Mouse (Mus musculus) heart, embryonic 15.5 days (tissue): ENCODE results near the gene Zc3h7b. TPM values are rescaled to one million over a fixed set of nuclear protein-coding genes. Genes with fewer than 3 reads are reported as not detected.
A peak's percentile ranks its signal among the peaks of the same experiment; 100 is the strongest.

Source experiments
- ATAC-seq: fragments of 200-750 bp; cut with Nextera tagmentation; replicated peaks from 2 replicates; pipeline ENCODE4 v1.8.0; 2017; ENCODE audit warnings: low read depth, moderate TSS enrichment; ENCODE audit not compliant: insufficient number of reproducible peaks, insufficient read depth, low FRiP score
- H3K27ac ChIP-seq: fragments of 300-500 bp; sonication (generic); 2 replicates; pipeline ENCODE4 v1.5.1; 2015; ENCODE audit warnings: mild to moderate bottlenecking, inconsistent platforms
- H3K27me3 ChIP-seq: fragments of 300-500 bp; sonication (generic); 2 replicates; pipeline ENCODE4 v1.6.1; 2015; ENCODE audit warnings: inconsistent platforms
- H3K36me3 ChIP-seq: fragments of 300-500 bp; sonication (generic); 2 replicates; pipeline ENCODE4 v1.6.1; 2015; ENCODE audit warnings: mild to moderate bottlenecking, inconsistent platforms
- H3K4me1 ChIP-seq: fragments of 300-500 bp; sonication (generic); replicated peaks from 2 replicates; pipeline ENCODE4 v1.6.1; 2015; ENCODE audit warnings: inconsistent platforms
- H3K4me2 ChIP-seq: fragments of 300-500 bp; sonication (generic); 2 replicates; pipeline ENCODE4 v1.6.1; 2015; ENCODE audit warnings: inconsistent platforms, mild to moderate bottlenecking, moderate library complexity
- H3K4me3 ChIP-seq: fragments of 300-500 bp; sonication (generic); 2 replicates; pipeline ENCODE4 v1.5.1; 2015; ENCODE audit warnings: mild to moderate bottlenecking, inconsistent platforms
- H3K9ac ChIP-seq: fragments of 300-500 bp; sonication (generic); 2 replicates; pipeline ENCODE4 v1.6.1; 2015; ENCODE audit warnings: mild to moderate bottlenecking, inconsistent platforms
- H3K9me3 ChIP-seq: fragments of 300-500 bp; sonication (generic); replicated peaks from 2 replicates; pipeline ENCODE4 v1.6.1; 2016; ENCODE audit warnings: inconsistent platforms
- WGBS: fragments of 180-500 bp; shearing (Covaris S2); methylation state at CpG from one replicate; pipeline ENCODE4 v1.1.7; 2015; ENCODE audit warnings: mixed read lengths; 5-methylcytosine and 5-hydroxymethylcytosine counted together
- polyA plus RNA-seq: library from polyadenylated mRNA; unstranded; fragments of >200 nt; fragmentation: Nextera tagmentation; extraction: Ambion mirVana; gene quantifications from 2 replicates; pipeline ENCODE4 v1.2.1, GENCODE M21; 2015

Gene Zc3h7b
- polyA plus RNA-seq, 1 experiment from 2014 or later, result 18.2 TPM

DNA sequence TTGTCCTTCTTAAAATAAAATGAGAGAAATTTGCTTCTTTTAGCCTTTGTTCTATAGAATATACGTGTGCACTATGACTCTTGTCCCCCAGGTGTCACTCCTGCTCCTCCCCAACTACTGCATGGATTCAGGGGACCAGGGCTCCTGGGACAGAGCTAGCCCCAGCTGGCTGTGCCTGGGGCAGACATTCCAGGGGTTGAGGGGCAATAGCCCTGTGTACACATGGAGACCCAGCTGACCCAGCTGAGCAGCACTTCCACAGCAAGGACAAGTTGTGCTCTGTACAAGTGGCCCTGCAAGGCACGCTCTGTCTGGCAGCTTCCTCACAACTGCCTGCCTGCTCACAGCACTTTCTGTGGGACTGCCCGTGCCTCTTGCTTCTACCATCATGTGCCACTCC lies 51.4 kb downstream of the Zc3h7b start:
- Histone ChIP-seq H3K27me3 (no peaks in the 10 kb centered on the region), H3K9ac (no peak overlapping the region), H3K36me3 (peaks cover 29% of the 10 kb centered on the region), H3K9me3 (no peaks in the 10 kb centered on the region), H3K27ac (no peak overlapping the region), H3K4me2 (no peak overlapping the region), H3K4me1 (no peaks in the 10 kb centered on the region), H3K4me3 (no peak overlapping the region)
- 79% methylated on average over 3 of the region's 3 CpGs for WGBS
- ATAC-seq, result 0 out of 2 replicates have a peak, but pooled peaks have one; percentile 7

DNA sequence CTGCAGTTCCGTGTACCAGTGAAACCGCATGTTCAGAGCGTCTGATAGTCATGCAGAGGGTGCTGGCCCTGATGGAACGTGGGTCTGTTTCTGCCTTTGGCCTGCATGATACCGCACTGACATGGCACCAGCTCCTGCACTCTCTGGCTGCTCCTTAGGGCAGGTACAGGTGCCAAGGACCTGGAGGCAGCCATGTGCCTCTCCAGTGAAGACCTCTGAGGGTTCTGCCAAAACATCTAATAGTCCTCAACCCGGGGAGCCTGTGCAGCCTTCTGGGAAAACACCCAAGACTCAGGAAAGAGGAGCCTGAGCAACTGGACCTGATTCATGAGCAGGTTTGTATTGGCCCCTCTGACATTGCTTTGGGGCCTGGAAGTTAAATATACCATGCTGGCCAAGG lies 53.0 kb downstream of the Zc3h7b start:
- ATAC-seq, result no peak
- WGBS, result 84% methylated on average over 6 of the region's 6 CpGs

DNA sequence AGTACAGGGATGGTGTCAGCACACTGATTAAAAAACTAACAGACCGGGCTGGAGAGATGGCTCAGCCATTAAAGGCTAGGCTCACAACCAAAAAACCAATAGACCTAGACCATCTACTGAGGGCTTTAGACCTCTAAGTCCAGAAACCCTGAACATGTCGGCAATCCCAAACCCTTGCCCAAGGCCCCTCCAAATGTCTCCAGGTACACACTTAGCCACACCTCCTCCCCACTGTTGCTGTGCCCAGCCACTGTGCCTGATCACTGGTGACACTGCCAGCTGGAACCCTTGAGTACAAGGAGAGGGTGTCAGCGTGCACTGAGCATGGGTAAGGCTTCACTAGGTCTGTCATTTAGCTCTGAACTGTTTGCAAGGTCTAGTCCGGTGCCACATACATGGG lies 53.6 kb downstream of the Zc3h7b start:
- Histone ChIP-seq H3K27me3 (no peaks in the 10 kb centered on the region), H3K4me1 (peaks cover 14% of the 10 kb centered on the region), H3K9me3 (no peaks in the 10 kb centered on the region), H3K4me3 (no peak overlapping the region), H3K36me3 (peaks cover 11% of the 10 kb centered on the region), H3K9ac (no peak overlapping the region), H3K4me2 (no peak overlapping the region), H3K27ac (no peak overlapping the region)
- no peak for ATAC-seq
- WGBS, result 86% methylated on average over 4 of the region's 4 CpGs

More for the DNA sequence above, 53.0 kb downstream of the Zc3h7b start:
- no peak overlapping the region for H3K4me3 ChIP-seq
- H3K27me3 ChIP-seq, result no peaks in the 10 kb centered on the region
- no peaks in the 10 kb centered on the region for H3K9me3 ChIP-seq
- H3K4me1 ChIP-seq, result peaks cover 8% of the 10 kb centered on the region
- H3K36me3 ChIP-seq, result peaks cover 15% of the 10 kb centered on the region
- no peak overlapping the region for H3K4me2 ChIP-seq
- no peak overlapping the region for H3K9ac ChIP-seq
- no peak overlapping the region for H3K27ac ChIP-seq

DNA sequence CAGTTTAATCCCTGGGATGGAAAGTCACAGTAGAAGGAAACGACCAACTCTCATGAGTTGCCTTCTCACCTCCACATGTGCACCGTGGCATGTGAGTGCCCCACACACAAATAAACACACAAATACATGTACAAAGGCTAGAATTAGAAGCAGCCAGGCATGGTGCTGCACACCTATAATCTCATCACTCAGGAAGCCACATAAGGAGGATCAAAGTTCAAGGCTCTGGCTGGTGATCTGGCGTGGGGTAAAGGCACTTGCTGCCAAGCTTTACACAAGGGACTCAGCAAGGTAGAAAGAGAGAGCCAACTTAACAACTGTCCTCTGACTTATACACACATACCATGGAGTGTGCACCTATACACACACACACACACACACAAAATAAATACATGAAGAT lies 55.5 kb downstream of the Zc3h7b start:
- Histone ChIP-seq H3K4me2 (no peak overlapping the region), H3K4me1 (peaks cover 33% of the 10 kb centered on the region), H3K9me3 (no peaks in the 10 kb centered on the region), H3K36me3 (no peaks in the 10 kb centered on the region), H3K27ac (no peak overlapping the region), H3K9ac (no peak overlapping the region), H3K4me3 (no peak overlapping the region), H3K27me3 (no peaks in the 10 kb centered on the region)
- ATAC-seq, result no peak
- 71% methylated on average over 3 of the region's 3 CpGs for WGBS

DNA sequence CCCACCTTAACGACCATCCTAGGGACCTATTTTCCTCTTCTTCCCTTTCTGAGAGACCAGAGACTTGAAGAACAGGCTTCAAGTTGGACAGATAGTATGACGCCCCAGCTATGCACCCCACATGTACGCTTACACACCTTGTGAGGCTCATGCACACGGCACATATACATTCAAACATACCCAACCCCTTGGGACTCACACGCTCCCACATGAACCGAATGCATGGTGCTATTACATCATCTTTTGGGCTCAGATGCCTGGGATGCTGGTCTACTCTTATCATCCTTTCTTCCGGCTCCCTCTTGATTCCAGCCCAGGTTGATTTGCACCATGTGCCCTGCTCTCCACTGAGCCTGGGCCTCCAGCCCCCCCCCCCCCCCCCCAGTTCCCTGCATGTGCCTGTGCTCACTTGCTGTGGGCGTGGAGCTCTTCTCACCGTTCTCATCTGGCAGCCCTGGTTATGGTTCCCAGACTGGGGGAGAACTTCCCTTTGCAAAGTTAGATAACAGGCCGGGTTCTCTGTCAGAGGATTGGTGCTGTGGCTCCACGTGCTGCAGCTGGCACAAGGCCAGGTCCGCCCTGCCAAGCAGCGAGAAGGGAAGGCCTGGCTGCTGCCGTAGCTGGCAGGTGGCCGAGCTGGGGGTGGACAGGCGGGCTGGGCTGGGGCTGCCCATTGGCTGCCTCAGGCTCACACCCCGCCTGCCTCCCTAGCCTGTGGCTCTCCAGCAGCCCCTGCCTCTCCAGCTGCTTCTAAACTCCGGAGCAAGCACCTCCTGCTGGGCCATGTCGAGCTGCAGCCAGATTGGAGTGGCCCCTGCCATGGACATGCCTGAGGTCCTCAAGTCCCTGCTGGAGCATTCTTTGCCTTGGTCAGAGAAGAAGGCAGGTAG lies 57.4 kb downstream of the Zc3h7b start, which contains the start of gene Tef:
Gene Tef (plus strand): TSS at position 421 of the 890 bp plus-strand sequence.
- Histone ChIP-seq H3K36me3 (no peaks in the 10 kb centered on the region), H3K4me3 (peak within 1 kb of the TSS; percentile 45), H3K9ac (peak within 1 kb of the TSS; percentile 38), H3K4me2 (peak within 1 kb of the TSS; percentile 73), H3K27ac (peak within 1 kb of the TSS; percentile 81), H3K27me3 (no peaks in the 10 kb centered on the region), H3K4me1 (peaks cover 50% of the 10 kb centered on the region), H3K9me3 (no peaks in the 10 kb centered on the region)
- ATAC-seq, result peak; percentile 98
- WGBS, result 13% methylated on average over 18 of the region's 19 CpGs

DNA sequence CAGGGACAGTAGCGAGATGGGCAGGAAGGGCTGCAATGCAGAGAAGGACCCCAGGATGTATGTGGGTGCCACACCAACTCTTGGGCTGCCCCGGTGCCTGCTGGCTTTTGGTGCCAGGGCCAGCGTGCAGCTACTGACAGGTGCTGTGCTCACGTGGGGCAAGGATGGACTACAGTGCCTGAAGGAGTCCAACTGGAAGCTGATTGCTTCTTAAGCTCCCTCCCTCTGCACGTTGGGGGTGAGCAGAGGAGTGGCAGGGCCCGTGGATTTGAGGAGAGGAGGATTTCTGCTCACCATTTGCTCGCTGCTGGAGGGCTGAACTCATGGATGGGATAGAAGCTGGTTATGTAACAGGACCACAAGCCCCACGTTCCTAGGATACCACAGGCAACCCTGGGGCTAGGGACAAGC lies 58.1 kb downstream of the Zc3h7b start:
- 10% methylated on average over 8 of the region's 8 CpGs for WGBS
- Histone ChIP-seq H3K4me2 (peak overlapping the region; percentile 73), H3K9me3 (no peaks in the 10 kb centered on the region), H3K4me1 (peaks cover 50% of the 10 kb centered on the region), H3K4me3 (peak overlapping the region; percentile 45), H3K27me3 (no peaks in the 10 kb centered on the region), H3K9ac (peak overlapping the region; percentile 38), H3K36me3 (no peaks in the 10 kb centered on the region), H3K27ac (peak overlapping the region; percentile 81)
- peak; percentile 3; the same call in 1 of the 2 replicates for ATAC-seq

DNA sequence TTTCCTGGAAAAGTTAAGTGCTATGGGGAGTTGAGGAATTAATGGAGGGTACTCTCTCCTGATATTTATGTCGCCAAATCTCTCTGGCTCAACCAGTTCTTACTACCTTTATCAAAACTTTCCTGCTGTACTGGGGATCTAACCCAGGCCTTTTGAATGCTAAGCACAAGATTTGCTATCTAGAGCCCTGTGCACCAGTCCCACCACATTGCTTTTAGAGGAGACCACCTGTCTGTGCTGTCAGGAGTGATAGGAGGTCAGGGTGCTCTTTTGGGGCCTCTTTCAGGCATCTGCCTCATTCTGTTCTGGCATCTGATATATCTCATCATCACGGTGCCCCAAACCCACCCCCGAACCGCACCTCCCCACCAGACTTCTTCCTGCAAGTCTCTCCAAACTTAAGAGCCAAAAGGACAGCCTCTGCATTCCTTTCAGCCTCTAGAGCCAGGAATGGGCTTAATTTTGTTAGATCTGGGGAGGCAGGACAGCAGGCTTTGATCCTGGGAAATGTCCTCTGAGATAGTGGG lies 58.6 kb downstream of the Zc3h7b start:
- Histone ChIP-seq H3K4me1 (peaks cover 50% of the 10 kb centered on the region), H3K27me3 (no peaks in the 10 kb centered on the region), H3K36me3 (no peaks in the 10 kb centered on the region), H3K4me2 (peak overlapping the region; percentile 73), H3K9ac (peak overlapping the region; percentile 38; the same call in 1 of the 2 replicates), H3K9me3 (no peaks in the 10 kb centered on the region), H3K4me3 (peak overlapping the region; percentile 45), H3K27ac (peak overlapping the region; percentile 81; the same call in 1 of the 2 replicates)
- 43% methylated on average over 4 of the region's 4 CpGs for WGBS
- no peak for ATAC-seq

DNA sequence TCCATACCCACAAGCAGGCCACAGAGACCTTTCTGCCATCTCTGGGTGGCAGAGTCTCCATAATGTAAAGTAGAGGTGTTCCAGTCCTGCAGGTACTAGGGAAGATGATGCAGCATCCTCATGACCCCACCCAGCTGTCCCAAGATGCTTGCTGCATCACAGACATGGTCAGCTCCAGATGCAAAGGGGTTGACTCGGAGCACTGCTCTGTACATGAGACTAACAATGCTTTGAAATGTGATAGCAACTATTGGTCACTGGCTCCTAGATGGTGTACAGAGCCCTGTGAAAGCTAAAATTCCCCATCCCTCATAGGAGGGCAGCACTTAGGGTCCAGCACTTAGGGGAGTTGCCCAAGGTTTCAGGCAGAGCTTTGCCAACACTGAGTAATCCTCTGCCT lies 59.3 kb downstream of the Zc3h7b start:
- Histone ChIP-seq H3K4me2 (peak overlapping the region; percentile 73; the same call in 1 of the 2 replicates), H3K27ac (no peak overlapping the region), H3K9ac (no peak overlapping the region), H3K36me3 (no peaks in the 10 kb centered on the region), H3K27me3 (no peaks in the 10 kb centered on the region), H3K4me3 (no peak overlapping the region), H3K4me1 (peaks cover 57% of the 10 kb centered on the region), H3K9me3 (no peaks in the 10 kb centered on the region)
- ATAC-seq, result no peak
- WGBS, result 86% methylated on average over 1 of the region's 1 CpGs

DNA sequence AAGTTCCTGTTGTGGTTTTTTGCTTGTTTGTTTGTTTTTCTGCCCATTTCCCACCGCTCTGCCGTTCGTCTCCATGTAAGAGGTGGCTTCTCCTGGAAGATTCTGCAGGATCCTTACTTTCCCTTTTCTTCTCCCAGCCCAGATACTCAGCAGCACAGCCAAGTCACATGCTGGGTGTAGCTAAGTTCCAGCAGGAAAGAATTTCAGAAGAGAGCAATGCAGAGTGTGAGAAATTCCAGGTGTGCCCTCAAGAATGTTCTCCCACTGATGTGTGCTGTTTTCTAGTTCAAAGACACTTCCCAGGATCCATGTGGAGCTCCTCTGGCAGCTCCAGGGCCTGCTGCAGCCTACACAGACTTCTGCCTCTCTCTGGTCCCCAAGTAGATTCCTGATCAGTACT lies 60.0 kb downstream of the Zc3h7b start:
- Histone ChIP-seq H3K9me3 (no peaks in the 10 kb centered on the region), H3K27me3 (no peaks in the 10 kb centered on the region), H3K36me3 (no peaks in the 10 kb centered on the region), H3K27ac (peak overlapping the region; percentile 72), H3K9ac (no peak overlapping the region), H3K4me1 (peaks cover 64% of the 10 kb centered on the region), H3K4me2 (no peak overlapping the region), H3K4me3 (no peak overlapping the region)
- 68% methylated on average over 3 of the region's 3 CpGs for WGBS
- ATAC-seq, result no peak

DNA sequence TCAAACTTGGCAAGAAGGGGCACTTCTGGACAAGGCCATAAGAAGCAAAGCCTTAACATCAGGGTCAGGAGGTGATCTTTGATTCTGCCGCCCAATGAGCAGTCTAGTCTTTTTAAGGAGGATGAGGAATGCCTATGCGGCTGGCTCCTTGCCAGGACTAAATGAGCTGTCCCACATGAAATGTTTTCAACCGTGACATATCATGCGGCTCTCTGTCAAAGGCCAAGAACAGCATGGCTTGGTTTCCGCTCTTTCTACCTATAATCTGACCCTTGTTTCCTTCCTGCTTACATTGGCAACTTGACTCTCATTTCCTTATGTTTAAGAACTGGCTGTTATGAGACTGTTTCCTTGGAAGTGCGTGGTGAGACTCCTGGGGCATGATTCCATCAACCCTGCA lies 60.8 kb downstream of the Zc3h7b start:
- peak overlapping the region; percentile 3; the same call in 1 of the 2 replicates for H3K4me2 ChIP-seq
- WGBS, result 30% methylated on average over 6 of the region's 6 CpGs
- H3K27ac ChIP-seq, result peak overlapping the region; percentile 72
- no peak for ATAC-seq
- no peaks in the 10 kb centered on the region for H3K27me3 ChIP-seq
- H3K9me3 ChIP-seq, result no peaks in the 10 kb centered on the region
- H3K4me1 ChIP-seq, result peaks cover 65% of the 10 kb centered on the region
- no peak overlapping the region for H3K4me3 ChIP-seq
- no peak overlapping the region for H3K9ac ChIP-seq
- no peaks in the 10 kb centered on the region for H3K36me3 ChIP-seq

DNA sequence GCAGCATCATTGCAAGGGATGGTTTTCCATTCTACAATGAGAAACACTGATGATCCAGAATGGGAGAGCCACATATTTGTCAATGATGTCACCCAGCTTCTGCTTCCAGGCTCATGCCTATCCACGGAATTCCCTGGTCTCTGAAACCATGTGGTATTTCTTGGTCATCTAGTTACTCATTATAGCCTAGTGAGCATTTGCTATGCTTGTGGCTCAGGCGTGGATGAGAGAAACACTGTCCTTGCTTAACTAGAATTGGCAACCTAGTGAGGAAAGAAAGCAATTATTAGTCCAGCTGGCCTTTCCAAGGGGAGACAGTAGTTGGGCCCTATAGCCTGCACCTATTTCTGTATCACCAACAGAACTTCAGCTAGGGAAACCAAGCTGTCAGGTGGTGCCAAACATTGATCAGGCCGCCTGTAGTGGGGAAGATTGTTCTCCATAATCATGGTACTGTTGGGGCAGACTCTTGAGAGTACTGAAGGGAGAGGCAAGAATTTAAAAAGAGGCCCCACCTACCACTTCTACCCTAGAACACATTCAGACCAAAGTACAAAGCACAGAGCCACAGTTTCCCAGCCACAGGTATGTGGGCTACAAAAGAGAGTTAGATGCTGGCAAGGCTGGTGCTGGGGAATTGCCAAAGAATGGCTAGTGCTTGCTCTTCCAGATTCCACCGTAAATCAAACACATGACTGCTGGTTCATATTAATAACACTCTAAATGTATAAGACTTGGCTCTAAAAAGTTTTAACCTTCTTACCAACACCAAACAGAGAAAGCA lies 62.0 kb downstream of the Zc3h7b start:
- H3K27me3 ChIP-seq, result no peaks in the 10 kb centered on the region
- no peak overlapping the region for H3K9ac ChIP-seq
- 73% methylated on average over 4 of the region's 4 CpGs for WGBS
- H3K4me1 ChIP-seq, result peaks cover 67% of the 10 kb centered on the region
- no peaks in the 10 kb centered on the region for H3K9me3 ChIP-seq
- 0 out of 2 replicates have a peak overlapping the region, but pooled peaks have one; percentile 72 for H3K27ac ChIP-seq
- ATAC-seq, result no peak
- no peaks in the 10 kb centered on the region for H3K36me3 ChIP-seq
- H3K4me2 ChIP-seq, result no peak overlapping the region
- no peak overlapping the region for H3K4me3 ChIP-seq
